Mouse (Mus musculus) CD4-positive naive resting alpha-beta T cell, adult 57 days (primary cell): ENCODE data around the gene Armcx4. TPM values are rescaled to one million over a fixed set of nuclear protein-coding genes. Genes with fewer than 3 reads are reported as not detected.

ENCODE experiments used
- total RNA-seq: library from RNA; stranded (reverse); gene quantifications from one replicate; pipeline ENCODE4 v1.2.4, GENCODE M21; 2023

Gene Armcx4
- total RNA-seq = 3.7 TPM

GRCm38 (mm10) chrX:134686267-134686666 lies at the start of gene Armcx4:
Gene Armcx4, plus strand, starts transcription at chrX:134686519.

GRCm38 (mm10) chrX:134717752-134718308 lies 31.5 kb downstream of the Armcx4 start, which contains the start of gene Armcx1:
Gene Armcx1, plus strand, starts transcription at chrX:134717963.

Other genes with a start within 250 kb of the Armcx4 start
- not detected for gene Taf7l, start 210.0 kb upstream of the Armcx4 start, total RNA-seq
- 20.1 TPM for gene Timm8a1, start 144.7 kb upstream of the Armcx4 start, total RNA-seq
- 5.3 TPM for gene Btk, start 102.9 kb upstream of the Armcx4 start, total RNA-seq
- 603 TPM for gene Rpl36a, start 100.9 kb upstream of the Armcx4 start, total RNA-seq
- gene Gla, start 85.4 kb upstream of the Armcx4 start, total RNA-seq = 17.1 TPM
- 118 TPM for gene Hnrnph2, start 85.3 kb upstream of the Armcx4 start, total RNA-seq
- gene Armcx1, start 31.4 kb downstream of the Armcx4 start, total RNA-seq = 6.2 TPM
- 3.7 TPM for gene Armcx6, start 64.9 kb downstream of the Armcx4 start, total RNA-seq
- gene Armcx3, start 70.1 kb downstream of the Armcx4 start, total RNA-seq = 10.1 TPM
- gene Armcx2, start 122.7 kb downstream of the Armcx4 start, total RNA-seq = 21.3 TPM